Mouse (Mus musculus) layer of hippocampus, adult 2 months (tissue): ENCODE measurements around the gene Angptl7. TPM values are rescaled to one million over a fixed set of nuclear protein-coding genes. Genes with fewer than 3 reads are reported as not detected.

Experiments used
- DNase-seq, 2 experiments: peaks; one replicate each; pipeline ENCODE4 v3.0.0; 2022; ENCODE audit warnings: low spot score in 2 of 2
- H3K27ac ChIP-seq: fragments of 200-600 bp; 2 replicates; pipeline ENCODE4 v1.8.1; 2022
- H3K4me3 ChIP-seq: fragments of 200-600 bp; 2 replicates; pipeline ENCODE4 v1.8.1; 2022; ENCODE audit warnings: mild to moderate bottlenecking
- CTCF ChIP-seq: fragments of 200-600 bp; conservative IDR thresholded peaks from 2 replicates; pipeline ENCODE4 v1.8.1; 2022; ENCODE audit warnings: antibody characterized with exemption, mild to moderate bottlenecking, moderate library complexity
- total RNA-seq, 2 experiments: library from RNA; stranded (reverse); gene quantifications; 2 replicates each; pipeline ENCODE4 v1.2.3; 2021

The Angptl7 gene
- total RNA-seq, 2 experiments from 2014 or later = 0.22 to 0.38 TPM

DNA sequence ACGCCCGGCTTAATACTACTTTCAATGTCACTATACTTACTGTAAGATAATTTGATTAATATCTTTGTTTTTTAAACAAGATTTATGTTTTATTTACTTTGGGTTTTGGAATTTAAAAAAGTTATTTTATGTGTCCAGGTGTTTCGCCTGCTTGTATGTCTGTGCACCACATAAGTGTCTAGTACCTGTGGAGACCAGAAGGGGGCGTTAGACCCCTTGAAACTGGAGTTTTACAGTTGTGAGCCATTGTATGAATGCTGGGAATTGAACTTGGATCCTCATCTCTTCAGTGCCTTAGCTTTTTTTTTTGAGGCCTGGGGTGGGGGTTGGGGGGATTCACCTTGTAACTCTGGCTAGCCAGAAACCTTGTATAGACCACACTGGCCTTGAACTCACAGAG lies 38.5 kb downstream of the Angptl7 start:
- TF ChIP-seq CTCF = peak; percentile 56
- Histone ChIP-seq H3K27ac (no peak overlapping the region), H3K4me3 (no peak overlapping the region)
- no peak for DNase-seq

DNA sequence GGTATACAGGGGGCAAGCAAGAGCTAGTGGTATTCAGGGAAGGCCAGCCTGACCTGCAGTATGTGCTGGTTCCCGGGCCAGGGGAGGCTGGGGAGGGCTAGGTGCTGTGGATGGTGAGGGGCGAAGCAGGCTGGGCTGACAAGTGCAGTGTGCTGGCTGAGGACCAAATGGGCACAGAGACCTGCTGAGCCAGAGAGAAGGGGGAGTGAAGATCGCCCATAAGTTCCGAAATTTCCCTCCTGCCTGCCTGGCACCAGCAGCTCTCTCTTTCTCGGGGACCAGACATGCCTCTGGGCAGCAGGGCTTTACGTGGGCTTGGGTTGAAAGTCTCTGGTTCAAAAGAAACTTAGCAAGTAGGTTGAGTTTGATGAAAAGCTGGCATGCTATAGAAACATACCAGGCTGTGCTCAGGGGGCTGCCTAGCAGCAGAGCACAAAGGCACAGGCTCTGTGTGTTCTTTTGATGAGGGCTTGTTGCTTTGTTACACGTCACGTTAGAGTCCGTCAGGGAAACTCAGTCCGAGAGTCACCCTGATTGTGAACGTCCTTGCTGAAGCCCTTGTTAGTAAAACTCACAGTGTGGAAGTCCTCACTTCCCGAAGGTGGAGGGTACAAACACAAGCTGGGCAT lies 39.5 kb downstream of the Angptl7 start:
- Histone ChIP-seq H3K4me3 (no peak overlapping the region), H3K27ac (peak overlapping the region; percentile 51; the same call in 1 of the 2 replicates)
- no peak for TF ChIP-seq CTCF
- DNase-seq = no peak

DNA sequence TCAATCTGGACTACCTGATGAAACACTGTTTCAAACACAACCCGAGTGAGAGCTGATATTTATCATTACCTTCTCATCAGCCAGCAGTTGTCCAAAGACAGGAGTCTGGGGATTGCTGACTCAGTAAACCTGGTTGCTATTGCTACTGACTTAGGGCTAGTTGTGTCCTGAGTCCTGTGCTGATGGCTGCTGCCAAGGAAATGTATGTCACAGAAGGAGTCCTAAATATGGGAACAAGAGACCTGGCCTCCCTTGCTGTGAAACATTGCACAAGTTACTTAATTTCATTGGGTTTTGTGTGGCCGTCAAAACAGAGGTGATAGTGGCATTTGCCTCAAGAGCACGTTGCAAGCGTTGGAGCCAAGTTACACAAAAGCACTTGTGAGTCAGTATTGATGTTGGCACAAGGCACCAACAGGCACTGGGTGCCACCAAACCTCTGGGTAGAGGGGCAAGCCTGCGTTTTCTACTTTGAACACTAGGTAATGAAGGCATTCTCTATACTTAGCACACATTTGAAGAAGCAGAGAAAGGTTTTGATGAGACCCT lies 44.7 kb downstream of the Angptl7 start:
- DNase-seq = no peak
- Histone ChIP-seq H3K27ac (no peak overlapping the region), H3K4me3 (no peak overlapping the region)
- no peak for TF ChIP-seq CTCF

DNA sequence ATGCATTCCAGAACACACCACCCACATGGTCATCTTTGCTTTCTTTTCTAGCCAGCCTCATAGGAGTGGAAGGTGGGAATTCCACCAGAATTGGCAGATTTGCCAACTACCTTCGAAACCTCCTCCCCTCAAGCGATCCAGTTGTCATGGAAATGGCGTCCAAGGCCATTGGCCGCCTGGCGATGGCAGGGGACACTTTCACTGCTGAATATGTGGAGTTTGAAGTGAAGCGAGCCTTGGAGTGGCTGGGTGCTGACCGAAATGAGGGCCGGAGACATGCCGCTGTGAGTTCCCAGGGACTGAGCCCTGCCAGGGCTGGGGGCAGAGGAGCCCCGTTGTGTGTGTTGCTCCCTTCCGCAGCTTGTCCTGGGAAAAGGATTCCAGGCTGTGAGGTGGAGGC lies 46.6 kb downstream of the Angptl7 start:
- Histone ChIP-seq H3K27ac (no peak overlapping the region), H3K4me3 (no peak overlapping the region)
- no peak for TF ChIP-seq CTCF
- no peak for DNase-seq

DNA sequence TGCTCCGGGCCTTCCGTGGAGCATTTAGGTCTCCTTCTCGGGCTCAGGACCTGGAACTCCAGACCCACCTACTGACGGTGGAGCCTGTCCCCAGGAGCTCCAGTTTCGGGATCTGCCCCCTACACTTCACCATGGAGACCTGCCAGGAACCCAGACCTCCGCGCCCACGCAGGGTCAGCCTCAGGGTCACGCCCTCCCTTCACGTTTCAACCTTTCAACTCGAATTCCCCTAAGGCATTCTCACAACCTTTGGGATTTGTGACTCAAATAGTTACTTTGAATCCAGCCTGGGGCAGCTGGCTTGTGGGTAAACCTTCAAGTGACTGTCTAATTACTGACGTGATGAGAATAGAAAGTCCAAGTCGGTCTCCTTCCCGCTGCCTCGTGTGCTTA lies 51.4 kb downstream of the Angptl7 start:
- H3K27ac ChIP-seq = peak overlapping the region; percentile 89
- TF ChIP-seq CTCF = no peak
- peak overlapping the region; percentile 93 for H3K4me3 ChIP-seq
- no peak for DNase-seq

DNA sequence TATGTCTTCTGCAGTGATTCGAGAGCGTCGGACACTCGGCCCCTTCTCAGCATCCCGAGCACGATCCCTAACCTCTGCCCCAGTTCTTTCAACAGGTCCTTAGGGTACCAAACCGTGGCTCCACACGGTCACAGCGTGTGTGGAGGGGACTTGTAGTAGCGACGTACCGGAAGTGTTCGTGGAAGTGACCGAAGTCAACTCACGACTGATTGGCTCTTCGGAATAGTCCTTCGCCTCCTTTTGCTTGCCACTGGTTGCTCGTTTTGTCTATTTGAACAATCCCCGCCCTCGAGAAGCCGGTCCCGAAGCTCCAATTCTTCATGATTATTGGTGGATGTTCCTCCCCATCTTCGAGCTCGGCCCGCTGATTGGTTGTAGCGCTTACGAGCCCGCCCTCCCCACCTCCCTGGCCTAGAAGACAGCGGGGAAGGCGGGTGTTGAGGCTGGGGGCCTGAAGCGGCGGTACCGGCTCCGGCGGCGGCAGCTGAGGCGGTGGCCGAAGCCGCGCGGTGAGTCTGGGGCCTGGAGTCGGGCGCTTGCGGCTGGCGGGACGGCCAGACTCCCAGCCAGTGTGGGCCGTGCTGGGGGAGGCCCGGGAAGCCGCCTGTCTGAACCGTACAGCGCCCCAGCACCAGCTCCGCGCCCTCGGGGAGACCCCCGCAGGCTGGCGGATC lies 51.9 kb downstream of the Angptl7 start, which contains the start of gene Mtor:
TSS of gene Mtor (plus strand) at position 433 of the 674 bp plus-strand sequence.
- Histone ChIP-seq H3K4me3 (peak within 1 kb of the TSS; percentile 93), H3K27ac (peak within 1 kb of the TSS; percentile 89)
- DNase-seq = peak; percentile 92 to 98
- no peak for TF ChIP-seq CTCF

Other genes with a start within 250 kb of the Angptl7 start
- gene Disp3, start 212.5 kb downstream of the Angptl7 start, total RNA-seq = 10 to 100 TPM; 38.9 to 40.7 TPM
- gene Ubiad1, start 55.7 kb downstream of the Angptl7 start, total RNA-seq = 1 to 10 TPM; 8.1 to 8.7 TPM
- 100 to 1,000 TPM in 1 of 2 experiments, 10 to 100 TPM in 1; 95.2 to 100 TPM for gene Mtor, start 51.8 kb downstream of the Angptl7 start, total RNA-seq
- 10 to 100 TPM; 49.0 to 56.8 TPM for gene Exosc10, start 58.0 kb upstream of the Angptl7 start, total RNA-seq
- gene Srm, start 91.0 kb upstream of the Angptl7 start, total RNA-seq = 10 to 100 TPM; 68.1 to 70.2 TPM
- 1 to 10 TPM; 3.8 to 5.4 TPM for gene Masp2, start 102.1 kb upstream of the Angptl7 start, total RNA-seq
- gene Tardbp, start 126.6 kb upstream of the Angptl7 start, total RNA-seq = 100 to 1,000 TPM; 233 to 237 TPM
- gene Gm572, start 142.9 kb upstream of the Angptl7 start, total RNA-seq = not detected